Mouse (Mus musculus) gastrocnemius, adult 18-20 months (tissue): ENCODE results near the gene Col16a1. TPM values are rescaled to one million over a fixed set of nuclear protein-coding genes. Genes with fewer than 3 reads are reported as not detected.

Experiments
- DNase-seq: peaks from one replicate; pipeline ENCODE4 v3.0.0; 2021; ENCODE audit warnings: low spot score
- total RNA-seq, 2 experiments: library from RNA; stranded (reverse); gene quantifications; 2 replicates each; pipeline ENCODE4 v1.2.3; 2021

The Col16a1 gene
- total RNA-seq, 2 experiments from 2014 or later: 2.5 to 2.9 TPM

GRCm38 (mm10) chr4:130130082-130130481 is 82.4 kb downstream of the Col16a1 start:
- DNase-seq: no peak

- no peak for DNase-seq
These were observed 83.2 kb downstream of the Col16a1 start for GRCm38 (mm10) chr4:130130641-130131350.

- no peak for DNase-seq
These were observed 83.9 kb downstream of the Col16a1 start for GRCm38 (mm10) chr4:130131448-130132105.

- no peak for DNase-seq
These were observed 85.8 kb downstream of the Col16a1 start for GRCm38 (mm10) chr4:130133399-130133798.

GRCm38 (mm10) chr4:130138441-130139213 is 91.0 kb downstream of the Col16a1 start:
- peak; percentile 54 for DNase-seq

GRCm38 (mm10) chr4:130139214-130139492 is 91.5 kb downstream of the Col16a1 start, which contains the start of gene Hcrtr1:
TSS of gene Hcrtr1 (minus strand) at chr4:130139359.
- no peak for DNase-seq

GRCm38 (mm10) chr4:130140992-130141402 is 93.4 kb downstream of the Col16a1 start:
- no peak for DNase-seq

GRCm38 (mm10) chr4:130141786-130142185 is 94.1 kb downstream of the Col16a1 start:
- no peak for DNase-seq

- DNase-seq: no peak
These were observed 100.8 kb downstream of the Col16a1 start for GRCm38 (mm10) chr4:130148405-130148804.

Other genes starting within 250 kb of the Col16a1 start
- gene Ptp4a2, start 236.6 kb upstream of the Col16a1 start, total RNA-seq: 100 to 1,000 TPM; 600 to 670 TPM
- not detected for gene Spocd1, start 118.6 kb upstream of the Col16a1 start, total RNA-seq
- 1 to 10 TPM in 1 of 2 experiments, under 1 TPM in 1; 0.21 to 2.5 TPM for gene Adgrb2, start 63.0 kb upstream of the Col16a1 start, total RNA-seq
- 10 to 100 TPM; 33.7 to 38.6 TPM for gene Pef1, start 54.7 kb downstream of the Col16a1 start, total RNA-seq
- not detected for gene Hcrtr1, start 91.5 kb downstream of the Col16a1 start, total RNA-seq
- gene Tinagl1, start 127.3 kb downstream of the Col16a1 start, total RNA-seq: 10 to 100 TPM; 27.5 to 40.5 TPM
- gene Gm853, start 174.6 kb downstream of the Col16a1 start, total RNA-seq: not detected
- 10 to 100 TPM; 71.7 to 80.8 TPM for gene Serinc2, start 231.4 kb downstream of the Col16a1 start, total RNA-seq